Comparison of ENCODE assay signal across 9 mouse cellular contexts in the genomic region with DNA sequence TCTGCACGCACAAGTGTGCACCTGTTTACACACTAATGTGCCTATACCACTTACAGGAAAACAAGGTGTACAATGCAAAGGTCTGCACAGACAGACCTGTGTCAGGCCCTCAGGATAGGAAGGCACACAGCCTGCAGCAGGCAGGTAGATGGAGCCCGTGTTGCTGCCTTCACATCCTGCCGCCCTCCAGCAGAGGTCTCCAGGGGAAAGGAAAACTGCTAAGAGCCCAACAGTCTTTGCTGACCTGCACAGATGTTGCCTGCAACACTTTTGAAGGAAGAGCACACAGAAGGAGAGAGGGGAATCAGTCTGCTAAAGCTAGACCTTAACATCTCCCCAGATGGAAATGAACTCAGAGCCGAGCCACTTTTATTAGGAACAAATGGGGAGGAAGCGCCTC. TPM values are rescaled to one million over a fixed set of nuclear protein-coding genes. Genes with fewer than 3 reads are reported as not detected.
DNase-seq lines count a peak whose midpoint lies in the region; ATAC-seq and TF ChIP-seq lines count a peak whose summit lies in the region.
"Had no signal": no experiment of that assay in that cellular context is flagged by ENCODE, and none has a peak within 500 bp of the region (broad histone marks: within the 10 kb centered on the region; RNA-seq: fewer than 3 reads in every experiment).

No protein-coding gene starts in this region.

- no peaks in the 10 kb centered on the region for H3K36me3 ChIP-seq in heart, embryonic 14.5 days (ENCODE audit: control insufficient read depth, insufficient read depth, low read length)
- no peaks in the 10 kb centered on the region for H3K36me3 ChIP-seq in heart, embryonic 10.5 days
- H3K36me3 ChIP-seq in ES-E14 (ENCODE audit: control insufficient read depth, insufficient read depth, low read length, poor library complexity, severe bottlenecking), result no peaks in the 10 kb centered on the region
- no peaks in the 10 kb centered on the region for H3K36me3 ChIP-seq in stomach, embryonic 16.5 days (ENCODE audit: control insufficient read depth, insufficient read depth, low read length)

- no peak overlapping the region for H3K4me2 ChIP-seq in heart, embryonic 14.5 days (ENCODE audit: low read length)
- no peak overlapping the region for H3K4me2 ChIP-seq in stomach, embryonic 16.5 days (ENCODE audit: low read depth, low read length)

- 27% methylated on average over 5 of the region's 5 CpGs for WGBS in heart, embryonic 14.5 days
- 39% methylated on average over 5 of the region's 5 CpGs for WGBS in heart, embryonic 10.5 days
- 39% methylated on average over 5 of the region's 5 CpGs for WGBS in stomach, embryonic 16.5 days

- no peak overlapping the region for H3K27ac ChIP-seq in heart, embryonic 14.5 days (replicated peaks in 1 of 2; ENCODE audit: control insufficient read depth in 1 of 2, insufficient read depth in 1 of 2, low read depth in 2 of 2, low read length in 2 of 2)
- no peak overlapping the region for H3K27ac ChIP-seq in heart, embryonic 10.5 days
- no peak overlapping the region for H3K27ac ChIP-seq in ES-E14 (ENCODE audit: insufficient read depth, low read depth, low read length, poor library complexity, severe bottlenecking)
- H3K27ac ChIP-seq in stomach, embryonic 16.5 days (ENCODE audit: low read length), result no peak overlapping the region
- H3K27ac ChIP-seq: macrophage had no signal

- H3K4me1 ChIP-seq in heart, embryonic 14.5 days (ENCODE audit: control insufficient read depth in 2 of 2, insufficient read depth in 2 of 2, low read length in 2 of 2), result no peaks in the 10 kb centered on the region
- H3K4me1 ChIP-seq in heart, embryonic 10.5 days, result peaks cover 1% of the 10 kb centered on the region; the same call in 1 of the 2 replicates
- H3K4me1 ChIP-seq in ES-E14 (ENCODE audit: control insufficient read depth in 2 of 2, insufficient read depth in 2 of 2, low read length in 2 of 2, poor library complexity in 1 of 2), result no peaks in the 10 kb centered on the region
- no peaks in the 10 kb centered on the region for H3K4me1 ChIP-seq in stomach, embryonic 16.5 days (ENCODE audit: control insufficient read depth, insufficient read depth, low read length)

- no peak overlapping the region for H3K9ac ChIP-seq in heart, embryonic 14.5 days (ENCODE audit: low read length)
- no peak overlapping the region for H3K9ac ChIP-seq in ES-E14 (ENCODE audit: insufficient read depth, low read depth, low read length, poor library complexity, severe bottlenecking)
- no peak overlapping the region for H3K9ac ChIP-seq in stomach, embryonic 16.5 days (ENCODE audit: low read length)

- no peak for DNase-seq in heart, embryonic 10.5 days (ENCODE audit: low spot score)
- no peak for DNase-seq in ES-E14 (ENCODE audit: low read depth, low spot score)
- peak; percentile 26 for DNase-seq in embryo, embryonic 9.5 days (ENCODE audit: extremely low spot score)
- peak; percentile 59 for DNase-seq in kidney, postnatal 14 days
- no peak for DNase-seq in cerebellum, adult 9-11 months
- DNase-seq in adrenal gland, postnatal 25 days, result no peak

- ATAC-seq in heart, embryonic 14.5 days (ENCODE audit: insufficient number of reproducible peaks, insufficient read depth, low FRiP score, low read depth), result peak; percentile 31; the same call in 1 of the 2 replicates
- ATAC-seq in stomach, embryonic 16.5 days (ENCODE audit: insufficient read depth, low FRiP score), result peak; percentile 60; the same call in 1 of the 2 replicates

- no peaks in the 10 kb centered on the region for H3K9me3 ChIP-seq in heart, embryonic 14.5 days (ENCODE audit: control insufficient read depth, low read length)
- H3K9me3 ChIP-seq in heart, embryonic 10.5 days, result no peaks in the 10 kb centered on the region
- H3K9me3 ChIP-seq in ES-E14 (ENCODE audit: control insufficient read depth, insufficient read depth, low read depth, low read length), result no peaks in the 10 kb centered on the region
- no peaks in the 10 kb centered on the region for H3K9me3 ChIP-seq in stomach, embryonic 16.5 days (replicated peaks; ENCODE audit: control insufficient read depth, low read length)

- H3K4me3 ChIP-seq in heart, embryonic 14.5 days (ENCODE audit: control insufficient read depth in 1 of 2, insufficient read depth in 1 of 2, low read depth in 1 of 2, low read length in 2 of 2), result no peak overlapping the region
- no peak overlapping the region for H3K4me3 ChIP-seq in heart, embryonic 10.5 days
- no peak overlapping the region for H3K4me3 ChIP-seq in ES-E14 (ENCODE audit: insufficient read depth in 1 of 2, low read depth in 1 of 2, low read length in 2 of 2, poor library complexity in 1 of 2, severe bottlenecking in 1 of 2)
- no peak overlapping the region for H3K4me3 ChIP-seq in stomach, embryonic 16.5 days (replicated peaks; ENCODE audit: low read length)

- in situ Hi-C loops in ES-E14 (cut with MboI; ENCODE audit: low sequenced_read_pairs in 2 of 2, unreplicated experiment in 2 of 2), result no loop called here

- H3K27me3 ChIP-seq in heart, embryonic 14.5 days (ENCODE audit: control insufficient read depth, insufficient read depth, low read length), result no peaks in the 10 kb centered on the region; the same call in 1 of the 2 replicates
- no peaks in the 10 kb centered on the region for H3K27me3 ChIP-seq in heart, embryonic 10.5 days (ENCODE audit: insufficient read depth, poor library complexity, severe bottlenecking)
- H3K27me3 ChIP-seq in stomach, embryonic 16.5 days (ENCODE audit: control insufficient read depth, insufficient read depth, low read length), result no peaks in the 10 kb centered on the region

TF ChIP-seq in ES-E14, 5 proteins besides CTCF, POLR2A, EP300 and RAD21:
- TF ChIP-seq CHD2 (IDR thresholded peaks at IDR 0.05; ENCODE audit: low read depth, low read length) (no peak), ZC3H11A (IDR thresholded peaks at IDR 0.05; ENCODE audit: borderline replicate concordance, low read depth, low read length) (peak; percentile 16; the same call in 1 of the 2 replicates), ZNF384 (IDR thresholded peaks at IDR 0.05; ENCODE audit: low read depth, low read length) (no peak), HCFC1 (IDR thresholded peaks at IDR 0.05; ENCODE audit: borderline replicate concordance, insufficient read depth, low read length) (no peak), MAFK (IDR thresholded peaks at IDR 0.05; ENCODE audit: insufficient read depth, low read depth, low read length) (no peak)

RNA-seq across cellular contexts. Expression of a gene that starts 47.0 kb away (rescaled TPM):
- polyA plus RNA-seq in heart, embryonic 14.5 days (2014; fragmentation: Nextera tagmentation; extraction: Ambion mirVana), result 19.7 and 21.0 TPM in 2 replicates
- 16.9 and 17.4 TPM in 2 replicates for polyA plus RNA-seq in heart, embryonic 10.5 days (2016; fragmentation: Nextera tagmentation; extraction: Ambion mirVana)
- total RNA-seq in ES-E14 (2012; rRNA removed), result 23.6 and 29.4 TPM in 2 replicates
- 14.1 and 14.3 TPM in 2 replicates for polyA plus RNA-seq in stomach, embryonic 16.5 days (2015; fragmentation: Nextera tagmentation; extraction: Ambion mirVana)
- 17.9 and 20.2 TPM in 2 replicates for total RNA-seq in adrenal gland, postnatal 25 days (2021)

Comparison
In these comparisons a context has a peak if more than half of its experiments do, and no peak if none do; other contexts are left out.
1. DNase-seq: peak in embryo, embryonic 9.5 days (single experiment) and kidney, postnatal 14 days (single experiment); none in heart, embryonic 10.5 days (single experiment), ES-E14 (single experiment), cerebellum, adult 9-11 months (single experiment) and adrenal gland, postnatal 25 days (single experiment).